Mouse (Mus musculus) kidney, embryonic 14.5 days (tissue): ENCODE measurements around the gene Nrl. TPM values are rescaled to one million over a fixed set of nuclear protein-coding genes. Genes with fewer than 3 reads are reported as not detected.
A peak's percentile ranks its signal among the peaks of the same experiment; 100 is the strongest.

Source experiments
- ATAC-seq: fragments of 200-750 bp; cut with Nextera tagmentation; 2 replicates; pipeline ENCODE4 v1.8.0; 2017; ENCODE audit warnings: moderate number of reproducible peaks, mild to moderate bottlenecking, moderate TSS enrichment, moderate library complexity; ENCODE audit not compliant: low FRiP score, low TSS enrichment
- H3K27ac ChIP-seq: fragments of 300-500 bp; sonication (generic); 2 replicates; pipeline ENCODE4 v1.5.1; 2014; ENCODE audit warnings: low read depth, mild to moderate bottlenecking, low read length, moderate library complexity, mixed read lengths
- H3K27me3 ChIP-seq: fragments of 300-500 bp; sonication (generic); 2 replicates; pipeline ENCODE4 v1.6.1; 2014; ENCODE audit warnings: mild to moderate bottlenecking, low read length; ENCODE audit not compliant: control insufficient read depth, insufficient read depth
- H3K36me3 ChIP-seq: fragments of 300-500 bp; sonication (generic); 2 replicates; pipeline ENCODE4 v1.6.1; 2014; ENCODE audit warnings: low read length, mixed read lengths; ENCODE audit not compliant: control insufficient read depth, insufficient read depth
- H3K4me1 ChIP-seq: fragments of 300-500 bp; sonication (generic); 2 replicates; pipeline ENCODE4 v1.6.1; 2014; ENCODE audit warnings: low read length, mixed read lengths; ENCODE audit not compliant: control insufficient read depth, insufficient read depth
- H3K4me2 ChIP-seq: fragments of 300-500 bp; sonication (generic); replicated peaks from 2 replicates; pipeline ENCODE4 v1.6.1; 2014; ENCODE audit warnings: low read depth, mild to moderate bottlenecking, low read length
- H3K4me3 ChIP-seq: fragments of 300-500 bp; sonication (generic); 2 replicates; pipeline ENCODE4 v1.5.1; 2014; ENCODE audit warnings: mild to moderate bottlenecking, low read length
- H3K9ac ChIP-seq: fragments of 300-500 bp; sonication (generic); 2 replicates; pipeline ENCODE4 v1.6.1; 2014; ENCODE audit warnings: low read depth, mild to moderate bottlenecking, low read length, moderate library complexity
- H3K9me3 ChIP-seq: fragments of 300-500 bp; sonication (generic); 2 replicates; pipeline ENCODE4 v1.6.1; 2016; ENCODE audit warnings: low read length; ENCODE audit not compliant: control insufficient read depth
- WGBS: fragments of 180-500 bp; shearing (Covaris S2); extraction: QIAGEN DNeasy Blood & Tissue Kit; methylation state at CpG from one replicate; pipeline ENCODE4 v1.1.7; 2014; 5-methylcytosine and 5-hydroxymethylcytosine counted together
- polyA plus RNA-seq: library from polyadenylated mRNA; unstranded; fragments of >200 nt; fragmentation: Nextera tagmentation; extraction: Ambion mirVana; gene quantifications from 2 replicates; pipeline ENCODE4 v1.2.1, GENCODE M21; 2014

The Nrl gene
- polyA plus RNA-seq, 1 experiment from 2014 or later = not detected

- no peak overlapping the region; the same call in 1 of the 2 replicates for H3K4me2 ChIP-seq
- WGBS = 89% methylated on average over 10 of the region's 10 CpGs
- H3K27me3 ChIP-seq = no peaks in the 10 kb centered on the region
- H3K9ac ChIP-seq = peak overlapping the region; percentile 84; the same call in 1 of the 2 replicates
- no peak overlapping the region for H3K27ac ChIP-seq
- H3K36me3 ChIP-seq = peaks cover 13% of the 10 kb centered on the region
- H3K4me1 ChIP-seq = peaks cover 5% of the 10 kb centered on the region; the same call in 1 of the 2 replicates
- H3K4me3 ChIP-seq = peak overlapping the region; percentile 70; the same call in 1 of the 2 replicates
- no peaks in the 10 kb centered on the region for H3K9me3 ChIP-seq
- ATAC-seq = no peak
Observed at GRCm38 (mm10) chr14:55479629-55480028, 45.2 kb downstream of the Nrl start.

- Histone ChIP-seq H3K4me3 (peak within 1 kb of the TSS; percentile 70), H3K9me3 (no peaks in the 10 kb centered on the region), H3K27me3 (no peaks in the 10 kb centered on the region), H3K4me1 (peaks cover 5% of the 10 kb centered on the region; the same call in 1 of the 2 replicates), H3K9ac (peak within 1 kb of the TSS; percentile 84), H3K27ac (peak within 1 kb of the TSS; percentile 91), H3K4me2 (peak within 1 kb of the TSS; percentile 57), H3K36me3 (peaks cover 11% of the 10 kb centered on the region)
- WGBS = under 1% methylated on average over 38 of the region's 38 CpGs
- peak; percentile 98 for ATAC-seq
Observed at GRCm38 (mm10) chr14:55478651-55479599, 45.9 kb downstream of the Nrl start, which contains the start of gene Dhrs4. Gene Dhrs4 (plus strand): TSS chr14:55478758.

GRCm38 (mm10) chr14:55477829-55478228, 47.0 kb downstream of the Nrl start:
- H3K27ac ChIP-seq = no peak overlapping the region
- H3K36me3 ChIP-seq = peaks cover 11% of the 10 kb centered on the region
- no peak overlapping the region for H3K4me3 ChIP-seq
- WGBS = 91% methylated on average over 5 of the region's 5 CpGs
- no peaks in the 10 kb centered on the region for H3K9me3 ChIP-seq
- no peak overlapping the region; the same call in 1 of the 2 replicates for H3K9ac ChIP-seq
- H3K27me3 ChIP-seq = no peaks in the 10 kb centered on the region
- H3K4me2 ChIP-seq = peak overlapping the region; percentile 57; the same call in 1 of the 2 replicates
- peaks cover 5% of the 10 kb centered on the region; the same call in 1 of the 2 replicates for H3K4me1 ChIP-seq
- no peak for ATAC-seq

- no peak for ATAC-seq
- Histone ChIP-seq H3K36me3 (peaks cover 11% of the 10 kb centered on the region), H3K4me1 (peaks cover 5% of the 10 kb centered on the region; the same call in 1 of the 2 replicates), H3K4me3 (no peak overlapping the region), H3K9me3 (no peaks in the 10 kb centered on the region), H3K27ac (no peak overlapping the region), H3K27me3 (no peaks in the 10 kb centered on the region), H3K4me2 (no peak overlapping the region), H3K9ac (no peak overlapping the region)
- WGBS = 100% methylated on average over 1 of the region's 1 CpGs
Observed at GRCm38 (mm10) chr14:55477421-55477820, 47.4 kb downstream of the Nrl start.

- WGBS = 63% methylated on average over 2 of the region's 2 CpGs
- no peak for ATAC-seq
- Histone ChIP-seq H3K4me3 (no peak overlapping the region), H3K36me3 (peaks cover 2% of the 10 kb centered on the region), H3K4me1 (peaks cover 7% of the 10 kb centered on the region; the same call in 1 of the 2 replicates), H3K9ac (no peak overlapping the region), H3K27ac (no peak overlapping the region), H3K27me3 (no peaks in the 10 kb centered on the region), H3K9me3 (no peaks in the 10 kb centered on the region), H3K4me2 (no peak overlapping the region)
Observed at GRCm38 (mm10) chr14:55475654-55476053, 49.1 kb downstream of the Nrl start.

GRCm38 (mm10) chr14:55470806-55471205, 54.0 kb downstream of the Nrl start:
- Histone ChIP-seq H3K4me3 (no peak overlapping the region; the same call in 1 of the 2 replicates), H3K4me2 (peak overlapping the region; percentile 12; the same call in 1 of the 2 replicates), H3K27me3 (no peaks in the 10 kb centered on the region), H3K9ac (no peak overlapping the region), H3K27ac (no peak overlapping the region), H3K4me1 (peaks cover 5% of the 10 kb centered on the region; the same call in 1 of the 2 replicates), H3K9me3 (no peaks in the 10 kb centered on the region), H3K36me3 (no peaks in the 10 kb centered on the region)
- WGBS = 3% methylated on average over 10 of the region's 10 CpGs
- no peak for ATAC-seq

- no peak overlapping the region for H3K4me2 ChIP-seq
- no peak for ATAC-seq
- WGBS = 73% methylated on average over 6 of the region's 6 CpGs
- H3K4me3 ChIP-seq = no peak overlapping the region
- H3K27me3 ChIP-seq = no peaks in the 10 kb centered on the region
- H3K36me3 ChIP-seq = no peaks in the 10 kb centered on the region
- no peaks in the 10 kb centered on the region for H3K9me3 ChIP-seq
- no peak overlapping the region for H3K9ac ChIP-seq
- H3K27ac ChIP-seq = no peak overlapping the region
- H3K4me1 ChIP-seq = peaks cover 5% of the 10 kb centered on the region; the same call in 1 of the 2 replicates
Observed at GRCm38 (mm10) chr14:55469821-55470220, 55.0 kb downstream of the Nrl start.

- Histone ChIP-seq H3K4me2 (no peak overlapping the region), H3K4me3 (no peak overlapping the region), H3K9ac (no peak overlapping the region), H3K9me3 (no peaks in the 10 kb centered on the region), H3K27ac (peak overlapping the region; percentile 55; the same call in 1 of the 2 replicates), H3K36me3 (no peaks in the 10 kb centered on the region), H3K27me3 (no peaks in the 10 kb centered on the region), H3K4me1 (peaks cover 5% of the 10 kb centered on the region; the same call in 1 of the 2 replicates)
- peak; percentile 84 for ATAC-seq
- 34% methylated on average over 2 of the region's 2 CpGs for WGBS
Observed at GRCm38 (mm10) chr14:55469041-55469440, 55.7 kb downstream of the Nrl start.
